Mouse (Mus musculus): ENCODE results near the gene Zbtb16.

The Zbtb16 gene

DNA sequence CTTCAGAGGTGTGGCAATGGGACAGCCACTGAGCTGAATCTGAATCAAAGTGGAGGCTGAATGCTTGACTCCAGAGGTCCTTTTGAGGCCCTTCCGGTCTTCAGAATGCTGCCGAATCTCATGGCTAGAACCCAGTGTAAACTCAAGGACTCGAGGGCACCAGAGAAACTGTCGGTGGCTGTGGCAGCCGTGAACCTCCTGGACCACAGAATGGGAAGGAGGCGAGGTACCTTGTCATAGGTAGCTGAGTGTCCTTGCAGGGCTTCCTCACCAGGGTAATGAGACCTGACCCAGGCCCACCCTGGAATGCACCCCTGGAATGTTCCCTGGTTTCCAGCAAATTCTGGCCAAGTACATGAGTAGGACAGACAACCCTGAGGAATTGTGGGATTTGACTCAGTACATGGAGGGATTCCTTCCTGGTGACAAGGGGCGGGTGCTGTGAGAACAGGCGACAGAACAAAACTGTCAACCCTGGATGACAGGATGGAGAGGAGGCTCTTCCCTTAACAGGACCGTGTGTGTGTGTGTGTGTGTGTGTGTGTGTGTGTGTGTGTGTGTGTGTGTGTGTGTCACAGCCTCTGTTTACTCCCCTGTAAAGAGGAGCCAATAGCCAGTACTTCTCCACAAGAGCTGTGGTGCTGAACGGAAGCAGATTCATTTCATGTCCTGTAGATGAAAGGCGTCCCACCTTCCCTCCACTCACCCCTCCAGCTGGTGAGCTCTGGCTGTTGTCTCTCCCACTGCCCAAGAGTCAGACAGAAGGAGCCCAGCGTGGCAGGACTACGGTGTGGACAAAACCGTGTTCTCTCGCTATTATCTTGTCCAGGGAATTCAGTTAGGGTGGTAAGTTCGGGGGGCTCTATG is 189.0 kb downstream of the Zbtb16 start:
- no peak for DNase-seq (ENCODE audit: extremely low spot score)

DNA sequence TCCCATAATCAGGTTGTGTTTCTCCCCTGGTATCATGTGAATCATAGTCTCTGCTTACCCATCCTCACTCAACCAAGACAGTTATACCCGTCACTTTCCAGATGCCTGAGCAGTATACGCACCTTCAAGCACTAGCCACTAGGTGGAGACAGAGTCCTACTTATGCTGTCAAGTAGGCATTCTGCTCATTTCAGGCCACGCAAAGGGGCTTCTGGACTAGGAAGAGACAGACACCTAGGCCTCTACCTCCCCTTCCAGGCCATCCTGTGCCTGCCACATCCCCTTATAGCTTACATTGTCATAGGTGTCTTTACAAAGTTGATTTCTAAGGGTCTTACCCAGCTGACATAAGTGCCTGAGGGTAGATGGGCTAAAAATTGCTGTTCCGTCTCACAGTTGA is 189.8 kb downstream of the Zbtb16 start:
- peak; percentile 86 for DNase-seq (ENCODE audit: extremely low spot score)

DNA sequence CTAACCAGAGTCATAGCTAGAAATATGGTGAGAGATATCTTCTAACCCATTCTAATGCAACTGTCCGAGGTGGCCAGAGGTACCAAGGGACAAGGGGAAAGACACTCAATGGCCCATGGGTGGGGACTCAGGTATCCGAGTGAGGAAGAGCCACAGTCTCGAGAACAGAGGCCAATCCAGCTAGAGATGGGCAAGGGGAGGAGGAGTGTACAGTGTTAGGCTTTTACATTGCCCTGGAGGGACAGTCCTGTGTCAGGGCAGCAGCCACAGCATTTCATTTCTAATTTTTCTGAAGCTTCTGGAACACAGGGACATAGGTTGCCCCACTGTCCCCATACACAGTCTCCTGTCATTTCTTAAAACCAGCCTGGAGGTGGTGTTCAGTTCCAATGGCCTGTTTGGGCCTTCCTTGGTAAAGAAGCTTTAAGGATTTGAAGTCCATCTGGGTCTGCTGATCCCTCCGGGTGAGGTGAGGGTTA is 190.3 kb downstream of the Zbtb16 start:
- no peak for DNase-seq (ENCODE audit: extremely low spot score)

DNA sequence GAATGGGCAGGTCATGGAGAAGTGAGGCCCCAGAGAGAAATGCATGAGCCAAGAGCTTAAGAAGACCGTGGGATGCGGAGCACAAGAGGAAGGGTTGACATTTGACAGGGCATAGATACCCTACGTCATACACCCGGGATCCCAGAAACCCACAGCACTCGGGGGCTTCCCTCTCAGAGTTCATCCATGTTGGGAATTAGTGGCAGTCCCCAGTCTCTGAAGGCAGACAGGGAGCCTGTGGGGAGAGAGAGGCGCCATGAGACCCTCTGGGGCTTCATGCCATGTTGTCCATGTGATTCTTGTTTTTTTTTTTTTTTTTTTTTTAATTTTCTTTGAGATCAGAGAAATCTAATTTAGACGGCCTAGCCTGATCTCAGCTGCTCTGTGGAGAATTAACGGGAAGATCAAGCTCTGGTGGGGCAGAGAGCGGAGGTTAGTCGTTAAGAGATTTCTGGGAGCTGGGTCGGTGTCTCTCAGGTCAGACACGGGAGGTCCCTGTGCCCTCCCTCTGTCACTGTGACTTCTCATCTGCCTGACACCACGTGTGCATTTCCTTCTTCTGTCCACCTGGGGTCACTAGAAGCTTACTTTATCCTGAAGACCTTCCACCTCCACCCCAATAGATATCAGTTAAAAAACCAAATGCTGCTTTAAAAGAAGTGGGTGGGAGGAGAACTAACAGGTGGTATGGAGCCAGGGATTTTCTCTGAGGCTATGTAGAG is 190.9 kb downstream of the Zbtb16 start:
- peak; percentile 59 for DNase-seq (ENCODE audit: extremely low spot score)

- no peak for DNase-seq (ENCODE audit: extremely low spot score)
These were observed 191.6 kb downstream of the Zbtb16 start for GRCm38 (mm10) chr9:48644376-48644775.

GRCm38 (mm10) chr9:48641636-48642035 is 194.4 kb downstream of the Zbtb16 start:
- no peak for DNase-seq (ENCODE audit: extremely low spot score)

DNA sequence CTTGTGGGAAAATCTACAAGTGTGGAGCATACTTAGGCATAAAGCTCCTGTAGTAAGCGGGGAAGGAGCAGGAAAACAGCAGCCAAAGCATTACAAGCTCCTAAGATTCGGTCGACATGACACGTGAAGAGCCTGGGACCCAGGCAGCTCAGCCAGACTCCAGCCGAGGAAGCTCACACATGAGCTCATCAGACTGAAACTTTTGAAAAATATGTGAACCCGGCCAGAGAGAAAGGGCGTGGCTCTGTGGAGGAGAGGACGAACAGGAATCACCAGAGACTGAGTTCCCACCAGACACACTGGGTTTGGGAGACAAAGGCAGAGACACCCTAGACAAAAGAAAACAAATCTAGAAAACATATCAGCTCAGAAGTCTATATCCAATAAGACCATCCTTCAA is 195.1 kb downstream of the Zbtb16 start:
- no peak for DNase-seq (ENCODE audit: extremely low spot score)

DNA sequence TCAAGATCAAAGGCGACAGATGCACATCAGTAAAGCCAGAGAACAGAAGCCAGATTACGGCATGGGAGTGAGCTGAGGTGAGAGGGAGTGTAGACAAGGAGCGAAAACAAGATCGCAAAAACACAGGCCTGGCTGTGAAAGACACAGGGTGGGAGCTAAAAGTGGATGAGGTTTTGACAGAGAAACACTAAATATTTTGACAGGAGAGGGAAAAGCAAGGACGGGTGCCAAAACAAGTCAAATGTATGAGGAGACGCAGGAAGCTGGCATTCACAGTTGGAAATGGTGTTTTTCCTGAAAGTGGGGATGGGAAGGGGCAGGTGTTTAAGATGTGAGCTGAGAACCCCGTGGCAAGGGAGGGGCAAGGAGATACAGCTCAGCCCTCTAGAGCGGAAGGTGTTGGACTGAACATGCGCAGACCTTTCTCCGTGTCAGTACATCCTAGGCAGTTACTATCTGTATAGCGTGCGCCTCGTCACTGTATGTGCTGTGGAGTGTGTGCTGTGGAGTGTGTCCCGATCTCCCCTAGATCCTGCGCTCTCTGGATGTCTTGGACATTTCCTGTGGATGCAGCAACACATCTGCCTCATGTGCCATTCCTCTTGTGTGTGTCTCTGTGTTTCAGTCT is 197.7 kb downstream of the Zbtb16 start:
- DNase-seq (ENCODE audit: extremely low spot score): no peak

- no peak for DNase-seq (ENCODE audit: extremely low spot score)
These were observed 198.9 kb downstream of the Zbtb16 start for GRCm38 (mm10) chr9:48637161-48637560.

GRCm38 (mm10) chr9:48635576-48636350 is 200.3 kb downstream of the Zbtb16 start:
- DNase-seq (ENCODE audit: extremely low spot score): no peak

- DNase-seq (ENCODE audit: extremely low spot score): no peak
These were observed 202.9 kb downstream of the Zbtb16 start for GRCm38 (mm10) chr9:48633147-48633546.

DNA sequence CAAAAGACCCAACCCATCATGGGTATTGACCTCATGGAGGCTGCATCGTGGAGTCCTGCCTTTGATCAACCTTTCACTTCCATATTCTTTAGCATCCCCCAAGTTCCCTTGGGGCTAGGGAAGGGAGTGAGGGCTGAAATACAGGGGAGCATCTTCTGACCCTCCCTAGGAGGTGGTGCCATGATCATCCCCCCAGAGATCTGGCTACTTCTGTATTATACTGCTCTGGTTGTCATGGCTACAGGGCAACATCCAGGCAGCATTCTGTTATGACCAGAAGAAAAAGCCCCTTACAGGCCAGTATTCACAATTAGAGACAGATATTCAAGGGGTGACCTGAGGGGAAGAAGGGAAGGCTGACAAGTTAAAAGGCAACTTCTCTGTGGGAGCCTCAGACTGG is 216.8 kb downstream of the Zbtb16 start:
- DNase-seq (ENCODE audit: extremely low spot score): no peak

DNA sequence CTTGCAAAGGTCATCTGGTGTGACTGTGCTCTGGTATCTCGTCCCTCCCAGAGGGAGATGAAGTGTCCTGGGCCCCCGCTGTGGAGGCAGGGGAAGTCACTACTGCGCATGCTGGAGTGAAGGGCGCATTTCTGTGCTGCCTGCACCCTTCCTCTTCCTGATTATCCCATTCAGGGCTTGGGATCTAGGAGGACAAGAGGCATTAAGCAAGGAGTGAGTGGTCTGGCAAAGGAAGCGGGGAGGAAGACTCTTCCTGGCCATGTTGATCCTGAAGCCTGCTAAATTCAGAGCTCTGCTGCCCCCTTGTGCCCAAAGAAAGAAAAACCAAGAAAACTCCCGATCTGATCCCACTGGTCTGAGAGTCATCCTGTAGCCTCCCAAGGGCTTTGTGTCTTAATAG is 217.4 kb downstream of the Zbtb16 start:
- DNase-seq (ENCODE audit: extremely low spot score): peak; percentile 84

- DNase-seq (ENCODE audit: extremely low spot score): no peak
These were observed 217.9 kb downstream of the Zbtb16 start for GRCm38 (mm10) chr9:48618111-48618510.

- no peak for DNase-seq (ENCODE audit: extremely low spot score)
These were observed 218.5 kb downstream of the Zbtb16 start for GRCm38 (mm10) chr9:48617511-48618010.

DNA sequence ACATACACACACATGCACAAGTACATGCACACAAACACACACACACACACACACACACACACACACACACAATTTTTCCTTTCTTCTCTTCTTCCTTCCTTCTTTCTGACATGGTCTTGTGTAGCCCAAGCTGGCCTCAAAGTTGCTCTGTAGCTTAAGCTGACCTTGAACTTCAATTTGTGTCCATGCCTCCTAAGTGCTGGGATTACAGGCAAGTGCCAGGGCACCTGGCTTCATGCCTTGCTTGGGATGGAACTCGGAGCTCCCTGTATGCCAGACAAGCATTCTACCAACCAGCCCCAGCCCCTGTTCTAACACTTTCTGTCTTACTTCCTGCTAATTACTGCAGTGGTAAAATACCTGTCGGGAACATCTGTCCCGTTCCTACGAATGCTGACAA is 222.8 kb downstream of the Zbtb16 start:
- no peak for DNase-seq (ENCODE audit: extremely low spot score)

- DNase-seq (ENCODE audit: extremely low spot score): no peak
These were observed 223.5 kb downstream of the Zbtb16 start for GRCm38 (mm10) chr9:48612542-48612941.

DNA sequence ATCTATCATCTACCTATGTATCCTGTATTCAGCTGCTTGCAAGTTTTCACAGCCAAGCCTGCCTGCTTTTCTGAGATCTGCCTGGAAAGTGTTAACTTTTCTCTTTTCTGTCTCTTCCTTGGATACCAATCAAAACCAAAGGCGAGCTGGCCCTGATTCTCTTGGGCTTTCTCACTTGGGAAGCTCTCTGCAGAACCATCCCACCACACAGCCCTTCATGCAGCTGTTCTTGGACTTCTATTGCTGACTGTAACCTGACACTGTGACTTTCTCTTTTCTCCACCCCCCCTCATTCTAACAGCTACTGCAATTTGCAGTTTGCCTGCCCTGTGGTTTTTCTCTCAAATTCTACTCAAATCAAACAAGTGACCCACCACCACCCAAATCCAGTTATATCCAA is 225.0 kb downstream of the Zbtb16 start:
- no peak for DNase-seq (ENCODE audit: extremely low spot score)

- no peak for DNase-seq (ENCODE audit: extremely low spot score)
These were observed 226.3 kb downstream of the Zbtb16 start for GRCm38 (mm10) chr9:48609734-48610133.

- DNase-seq (ENCODE audit: extremely low spot score): no peak
These were observed 228.6 kb downstream of the Zbtb16 start for GRCm38 (mm10) chr9:48607417-48607816.

- DNase-seq (ENCODE audit: extremely low spot score): no peak
These were observed 229.9 kb downstream of the Zbtb16 start for GRCm38 (mm10) chr9:48606171-48606570.

GRCm38 (mm10) chr9:48605697-48606096 is 230.3 kb downstream of the Zbtb16 start:
- no peak for DNase-seq (ENCODE audit: extremely low spot score)
